Mouse (Mus musculus) midbrain, embryonic 16.5 days (tissue): ENCODE data around the gene Cpa1. TPM values are rescaled to one million over a fixed set of nuclear protein-coding genes. Genes with fewer than 3 reads are reported as not detected.

Source experiments
- ATAC-seq: fragments of 200-750 bp; cut with Nextera tagmentation; 2 replicates; pipeline ENCODE4 v1.8.0; 2017; ENCODE audit warnings: moderate TSS enrichment
- H3K27ac ChIP-seq: fragments of 300-500 bp; sonication (generic); 2 replicates; pipeline ENCODE4 v1.5.1; 2014; ENCODE audit warnings: mild to moderate bottlenecking, low read length, mixed read lengths
- H3K27me3 ChIP-seq: fragments of 300-500 bp; sonication (generic); 2 replicates; pipeline ENCODE4 v1.6.1; 2014; ENCODE audit warnings: low read depth, low read length, mixed read lengths; ENCODE audit not compliant: control insufficient read depth, insufficient read depth
- H3K36me3 ChIP-seq: fragments of 300-500 bp; sonication (generic); 2 replicates; pipeline ENCODE4 v1.6.1; 2014; ENCODE audit warnings: mild to moderate bottlenecking, low read length, moderate library complexity, mixed read lengths; ENCODE audit not compliant: control insufficient read depth, insufficient read depth
- H3K4me1 ChIP-seq: fragments of 300-500 bp; sonication (generic); 2 replicates; pipeline ENCODE4 v1.6.1; 2014; ENCODE audit warnings: mild to moderate bottlenecking, low read length, mixed read lengths; ENCODE audit not compliant: control insufficient read depth, insufficient read depth
- H3K4me2 ChIP-seq: fragments of 300-500 bp; sonication (generic); 2 replicates; pipeline ENCODE4 v1.6.1; 2014; ENCODE audit warnings: mild to moderate bottlenecking, low read length, mixed read lengths
- H3K4me3 ChIP-seq: fragments of 300-500 bp; sonication (generic); 2 replicates; pipeline ENCODE4 v1.5.1; 2014; ENCODE audit warnings: low read depth, mild to moderate bottlenecking, low read length, moderate library complexity, mixed read lengths
- H3K9ac ChIP-seq: fragments of 300-500 bp; sonication (generic); 2 replicates; pipeline ENCODE4 v1.6.1; 2014; ENCODE audit warnings: low read depth, low read length, mixed read lengths
- H3K9me3 ChIP-seq: fragments of 300-500 bp; sonication (generic); replicated peaks from 2 replicates; pipeline ENCODE4 v1.6.1; 2014; ENCODE audit warnings: mild to moderate bottlenecking, low read length, mixed read lengths; ENCODE audit not compliant: control insufficient read depth, poor library complexity, severe bottlenecking
- WGBS: fragments of 180-500 bp; shearing (Covaris S2); extraction: QIAGEN DNeasy Blood & Tissue Kit; methylation state at CpG from one replicate; pipeline ENCODE4 v1.1.7; 2014; 5-methylcytosine and 5-hydroxymethylcytosine counted together
- polyA plus RNA-seq: library from polyadenylated mRNA; unstranded; fragments of >200 nt; fragmentation: Nextera tagmentation; extraction: Ambion mirVana; gene quantifications from 2 replicates; pipeline ENCODE4 v1.2.1, GENCODE M21; 2015

Cpa1 gene
- polyA plus RNA-seq, 1 experiment from 2014 or later: 0.90 TPM

- 25% methylated on average over 14 of the region's 14 CpGs for WGBS
- H3K27ac ChIP-seq: peak overlapping the region; percentile 96
- no peaks in the 10 kb centered on the region for H3K27me3 ChIP-seq
- H3K4me1 ChIP-seq: peaks cover 33% of the 10 kb centered on the region
- H3K9me3 ChIP-seq: no peaks in the 10 kb centered on the region
- peak; percentile 39; the same call in 1 of the 2 replicates for ATAC-seq
- H3K36me3 ChIP-seq: no peaks in the 10 kb centered on the region
- H3K4me2 ChIP-seq: peak overlapping the region; percentile 11
- H3K4me3 ChIP-seq: no peak overlapping the region
- H3K9ac ChIP-seq: 0 out of 2 replicates have a peak overlapping the region, but pooled peaks have one; percentile 10
Observed at GRCm38 (mm10) chr6:30673764-30674561, 34.9 kb downstream of the Cpa1 start.

DNA sequence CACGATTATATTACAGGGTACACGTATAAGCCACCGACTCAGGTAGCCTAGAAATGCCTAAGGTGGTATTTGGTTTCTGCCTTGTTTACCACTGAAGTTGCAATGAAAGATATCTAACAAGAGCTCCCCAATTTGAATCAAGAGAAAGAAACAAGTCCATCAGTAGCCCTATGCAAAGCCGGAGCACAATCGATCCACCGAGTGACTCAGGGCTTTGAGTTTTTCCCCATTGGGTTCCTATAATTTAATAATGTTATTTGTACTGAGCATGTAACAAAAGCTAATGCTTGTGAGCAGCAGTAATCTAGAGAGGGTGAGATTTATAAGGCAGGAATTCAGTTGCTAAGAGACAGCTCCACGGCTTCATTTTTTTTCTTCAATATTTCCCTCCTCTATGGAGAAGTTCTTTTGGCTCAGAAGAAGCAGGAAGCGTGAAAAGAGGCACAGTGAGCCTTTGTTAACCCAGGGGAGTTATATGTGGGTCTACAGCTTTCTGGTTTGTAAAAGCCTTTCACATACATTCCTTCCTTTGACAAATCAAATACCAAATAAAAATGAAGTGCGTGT, 35.8 kb downstream of the Cpa1 start:
- no peaks in the 10 kb centered on the region for H3K36me3 ChIP-seq
- H3K27ac ChIP-seq: peak overlapping the region; percentile 96
- no peaks in the 10 kb centered on the region for H3K27me3 ChIP-seq
- no peaks in the 10 kb centered on the region for H3K9me3 ChIP-seq
- H3K4me3 ChIP-seq: no peak overlapping the region
- 22% methylated on average over 9 of the region's 9 CpGs for WGBS
- peak; percentile 59 for ATAC-seq
- peaks cover 37% of the 10 kb centered on the region for H3K4me1 ChIP-seq
- peak overlapping the region; percentile 65; the same call in 1 of the 2 replicates for H3K9ac ChIP-seq
- peak overlapping the region; percentile 43 for H3K4me2 ChIP-seq

- Histone ChIP-seq H3K4me3 (no peak overlapping the region), H3K27me3 (no peaks in the 10 kb centered on the region), H3K9me3 (no peaks in the 10 kb centered on the region), H3K4me1 (peaks cover 37% of the 10 kb centered on the region), H3K27ac (peak overlapping the region; percentile 96), H3K9ac (peak overlapping the region; percentile 65), H3K4me2 (peak overlapping the region; percentile 43), H3K36me3 (no peaks in the 10 kb centered on the region)
- peak; percentile 57 for ATAC-seq
- WGBS: 7% methylated on average over 11 of the region's 11 CpGs
Observed at GRCm38 (mm10) chr6:30675281-30675771, 36.3 kb downstream of the Cpa1 start.

DNA sequence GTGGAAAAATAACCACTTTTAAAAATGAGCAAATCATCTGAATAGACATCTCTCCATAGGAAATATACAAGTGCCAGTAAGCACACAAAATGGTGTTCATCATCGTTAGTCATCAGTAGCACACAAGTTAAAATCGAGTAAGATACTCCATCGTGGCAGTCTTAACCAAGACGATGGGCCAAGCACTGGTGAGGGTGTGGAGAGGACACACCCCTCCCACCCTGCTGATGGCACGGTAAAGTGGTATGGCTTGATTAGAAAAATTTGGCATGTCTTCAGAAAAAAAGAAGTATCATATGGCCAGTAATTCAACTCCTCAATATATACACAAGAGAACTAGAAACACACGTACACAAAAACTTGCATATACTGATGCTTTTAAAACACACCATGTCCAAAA, 37.5 kb downstream of the Cpa1 start:
- Histone ChIP-seq H3K36me3 (no peaks in the 10 kb centered on the region), H3K4me2 (no peak overlapping the region), H3K9ac (no peak overlapping the region), H3K4me1 (peaks cover 37% of the 10 kb centered on the region), H3K4me3 (no peak overlapping the region), H3K27ac (no peak overlapping the region), H3K27me3 (no peaks in the 10 kb centered on the region), H3K9me3 (no peaks in the 10 kb centered on the region)
- WGBS: 89% methylated on average over 6 of the region's 6 CpGs
- ATAC-seq: no peak

- H3K9ac ChIP-seq: no peak overlapping the region
- ATAC-seq: no peak
- H3K4me3 ChIP-seq: no peak overlapping the region
- H3K36me3 ChIP-seq: no peaks in the 10 kb centered on the region
- H3K27ac ChIP-seq: no peak overlapping the region
- WGBS: 64% methylated on average over 9 of the region's 9 CpGs
- no peak overlapping the region for H3K4me2 ChIP-seq
- no peaks in the 10 kb centered on the region for H3K9me3 ChIP-seq
- H3K4me1 ChIP-seq: peaks cover 39% of the 10 kb centered on the region
- H3K27me3 ChIP-seq: no peaks in the 10 kb centered on the region
Observed at GRCm38 (mm10) chr6:30677591-30677990, 38.6 kb downstream of the Cpa1 start.

- H3K9me3 ChIP-seq: no peaks in the 10 kb centered on the region
- peaks cover 37% of the 10 kb centered on the region for H3K4me1 ChIP-seq
- H3K36me3 ChIP-seq: no peaks in the 10 kb centered on the region
- peak; percentile 84 for ATAC-seq
- H3K9ac ChIP-seq: 0 out of 2 replicates have a peak overlapping the region, but pooled peaks have one; percentile 27
- 19% methylated on average over 6 of the region's 6 CpGs for WGBS
- no peaks in the 10 kb centered on the region for H3K27me3 ChIP-seq
- no peak overlapping the region for H3K4me2 ChIP-seq
- peak overlapping the region; percentile 58 for H3K27ac ChIP-seq
- H3K4me3 ChIP-seq: no peak overlapping the region
Observed at GRCm38 (mm10) chr6:30678482-30678881, 39.5 kb downstream of the Cpa1 start.

DNA sequence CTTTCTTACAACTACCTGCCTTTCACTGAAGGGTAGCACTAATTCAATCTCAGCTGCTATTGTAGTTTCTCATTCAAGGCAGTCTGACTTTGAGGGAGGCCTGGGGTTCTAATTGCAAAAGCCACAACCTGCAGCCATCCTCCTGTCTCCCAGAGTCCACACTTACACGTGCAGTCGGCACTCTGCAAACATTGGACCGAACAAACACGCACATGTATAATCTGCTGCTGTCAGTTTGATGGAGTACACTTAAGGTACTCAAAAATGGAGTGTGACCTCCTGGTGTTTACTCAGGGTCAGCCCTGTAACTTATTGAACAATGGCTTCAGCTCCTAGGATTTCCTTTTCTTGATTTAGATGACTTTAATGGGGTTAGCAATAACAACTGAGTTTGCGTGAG, 40.5 kb downstream of the Cpa1 start:
- ATAC-seq: no peak
- H3K9ac ChIP-seq: 0 out of 2 replicates have a peak overlapping the region, but pooled peaks have one; percentile 13

DNA sequence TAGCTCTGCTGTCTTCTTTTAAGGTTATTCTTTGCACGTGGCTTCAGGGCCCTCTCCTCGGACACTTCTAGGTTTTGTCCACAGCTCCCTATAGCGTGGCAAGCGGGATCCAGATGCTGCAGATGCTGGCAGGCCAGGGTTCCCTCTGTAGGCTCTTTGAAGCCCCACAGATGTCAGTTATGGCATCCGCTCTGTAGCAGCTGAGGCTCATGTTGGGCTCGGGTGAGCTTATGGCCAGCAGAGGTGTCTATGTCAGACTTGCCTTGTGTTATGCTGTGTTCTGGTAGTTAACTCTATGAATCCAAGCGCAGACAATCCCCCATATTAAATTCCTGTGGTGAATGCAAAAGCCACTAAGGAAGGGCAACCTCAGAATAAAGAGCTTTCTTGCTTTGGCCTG, 41.4 kb downstream of the Cpa1 start:
- Histone ChIP-seq H3K4me1 (peaks cover 20% of the 10 kb centered on the region), H3K36me3 (no peaks in the 10 kb centered on the region), H3K27ac (no peak overlapping the region), H3K9me3 (no peaks in the 10 kb centered on the region), H3K4me3 (no peak overlapping the region), H3K4me2 (no peak overlapping the region), H3K9ac (no peak overlapping the region), H3K27me3 (no peaks in the 10 kb centered on the region)
- 81% methylated on average over 7 of the region's 7 CpGs for WGBS
- ATAC-seq: no peak

More for the DNA sequence above, 40.5 kb downstream of the Cpa1 start:
- Histone ChIP-seq H3K27ac (peak overlapping the region; percentile 29), H3K4me2 (no peak overlapping the region), H3K4me3 (no peak overlapping the region), H3K9me3 (no peaks in the 10 kb centered on the region), H3K4me1 (peaks cover 28% of the 10 kb centered on the region), H3K27me3 (no peaks in the 10 kb centered on the region), H3K36me3 (no peaks in the 10 kb centered on the region)
- 72% methylated on average over 5 of the region's 5 CpGs for WGBS
